Mouse (Mus musculus) liver, adult 2 months (tissue): ENCODE measurements at regions not wholly inside any gene's neighbourhood (a gene's known extent, or its start where the extent isn't known, plus 50 kb on each side); places are given as distances from the start of the nearest gene placed in this dataset.

Experiments used
- CTCF ChIP-seq: fragments of 200-500 bp; IDR thresholded peaks from 2 replicates; pipeline ENCODE4 v1.5.1; 2011; ENCODE audit warnings: low read depth, low read length, control low read depth
- POLR2A ChIP-seq: fragments of 200-500 bp; IDR thresholded peaks from 2 replicates; pipeline ENCODE4 v1.6.1; 2011; ENCODE audit warnings: low read length, control low read depth; ENCODE audit not compliant: insufficient read depth; ENCODE audit errors: extremely low read depth

GRCm38 (mm10) chrX:107477066-107477465 is 73.9 kb upstream of the Itm2a start:
- TF ChIP-seq CTCF: peak; percentile 38
- no peak for TF ChIP-seq POLR2A
